Mouse (Mus musculus): ENCODE measurements around the gene Gm20388. TPM values are rescaled to one million over a fixed set of nuclear protein-coding genes. Genes with fewer than 3 reads are reported as not detected.

Gene Gm20388
- total RNA-seq, 1 experiment from 2014 or later = 35.7 TPM

DNA sequence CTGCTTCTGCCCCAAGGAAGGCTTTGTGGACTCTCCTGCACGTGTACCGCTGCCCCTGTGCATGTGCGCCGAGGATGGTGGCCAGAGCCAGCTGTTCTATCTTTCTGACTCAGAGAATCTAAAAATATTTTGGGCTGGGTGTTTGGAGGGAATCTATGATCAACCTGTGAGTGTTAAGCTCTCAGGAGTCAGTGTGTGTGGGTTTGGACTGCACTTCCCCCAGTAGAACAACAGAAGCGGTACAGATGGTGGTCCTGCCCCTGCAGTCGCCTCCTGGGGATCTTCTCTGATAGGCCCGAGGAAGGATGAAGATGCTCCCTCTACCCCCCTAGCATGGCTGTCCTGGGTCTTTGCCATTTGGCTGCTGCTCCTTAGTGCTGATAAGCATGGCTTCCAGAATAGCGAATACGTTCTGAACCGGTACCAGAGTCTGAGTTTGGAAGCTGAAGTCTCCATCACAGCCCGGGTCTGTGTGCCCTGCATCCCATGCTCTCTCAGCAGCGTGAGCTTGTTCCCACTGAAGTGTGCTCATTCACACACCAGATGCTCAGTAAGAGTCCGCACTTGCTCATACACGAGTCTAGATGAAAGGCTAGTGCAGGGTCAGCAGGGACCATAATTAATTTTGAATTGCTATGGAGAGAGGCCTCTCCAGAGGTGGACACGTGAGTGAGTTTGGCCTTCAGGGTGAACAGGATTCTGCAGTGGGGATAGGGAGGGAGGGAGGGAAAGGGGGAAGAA, 233.4 kb downstream of the Gm20388 start:
- ATAC-seq (replicated peaks; ENCODE audit: low read depth, poor library complexity, severe bottlenecking) = no peak

DNA sequence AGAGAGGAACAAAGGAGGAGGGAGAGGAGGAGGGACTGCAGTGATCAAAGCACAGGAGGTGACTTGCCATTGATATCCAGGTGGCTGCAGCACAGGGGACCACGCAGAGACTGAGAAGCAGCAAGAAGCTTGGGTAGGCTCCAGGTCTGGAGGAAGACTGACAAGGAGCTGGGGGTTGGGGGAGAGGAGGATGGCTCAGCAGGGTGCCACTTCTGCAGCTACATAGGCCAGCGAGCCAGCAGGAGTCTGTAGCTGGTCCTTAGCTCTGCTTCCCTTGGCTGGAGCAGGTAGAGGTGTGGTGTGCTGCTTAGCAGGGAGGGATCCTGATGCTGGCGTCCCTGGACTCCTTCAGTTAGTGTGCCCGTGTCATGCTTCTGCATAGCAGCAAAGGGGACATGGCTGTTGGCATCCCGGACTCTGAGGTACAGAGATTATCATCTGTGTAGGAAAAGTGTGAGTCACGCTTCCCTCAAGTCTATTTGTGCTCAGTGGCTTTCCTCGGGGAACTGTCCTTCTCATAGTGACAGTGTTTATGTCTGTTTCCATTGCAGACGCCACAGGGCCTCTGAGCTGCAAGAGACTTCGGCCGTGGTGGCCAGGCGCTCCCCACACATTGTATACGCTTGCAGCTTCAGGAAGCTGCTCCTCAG, 234.1 kb downstream of the Gm20388 start:
- ATAC-seq (replicated peaks; ENCODE audit: low read depth, poor library complexity, severe bottlenecking) = no peak

DNA sequence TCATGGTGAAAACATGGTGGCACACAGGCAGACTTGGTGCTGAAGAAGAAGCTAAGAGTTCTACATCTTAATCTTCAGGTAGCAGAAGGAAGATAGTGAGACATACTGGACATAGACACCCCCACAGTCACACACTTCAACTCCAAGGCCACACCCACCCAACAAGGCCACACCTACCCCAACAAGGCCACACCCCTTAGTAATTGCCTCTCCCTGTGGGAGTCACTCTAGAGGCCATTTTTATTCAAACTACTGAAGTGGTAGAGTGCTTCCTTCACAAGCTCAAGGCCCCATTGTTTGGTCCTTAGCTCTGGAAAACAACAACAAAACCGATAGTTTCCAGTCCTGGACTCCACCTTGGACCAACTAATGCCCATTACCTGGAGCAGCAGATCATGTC, 235.4 kb downstream of the Gm20388 start:
- no peak for ATAC-seq (replicated peaks; ENCODE audit: low read depth, poor library complexity, severe bottlenecking)

DNA sequence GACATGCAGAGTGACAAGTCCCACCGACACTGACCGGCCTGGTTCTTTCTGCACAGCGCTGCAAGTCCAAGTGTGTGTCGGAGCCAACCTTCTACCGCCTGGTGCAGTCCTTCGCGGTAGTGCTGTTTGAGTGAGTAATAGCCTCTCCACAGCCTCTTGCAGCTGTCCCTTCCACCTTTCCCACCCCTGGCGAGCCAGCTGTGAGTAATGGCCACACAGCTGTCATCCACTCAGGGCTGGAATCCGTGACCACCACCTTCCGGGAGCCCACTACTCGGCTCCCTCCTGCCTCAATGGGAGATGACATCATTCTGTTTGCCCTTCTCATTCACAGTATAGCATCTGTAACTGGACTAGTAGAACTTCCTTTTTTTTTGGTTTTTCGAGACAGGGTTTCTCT, 239.4 kb downstream of the Gm20388 start:
- ATAC-seq (replicated peaks; ENCODE audit: low read depth, poor library complexity, severe bottlenecking) = no peak

- ATAC-seq (replicated peaks; ENCODE audit: low read depth, poor library complexity, severe bottlenecking) = no peak
Measured at GRCm38 (mm10) chr8:120151151-120151550, 240.5 kb downstream of the Gm20388 start.

- ATAC-seq (replicated peaks; ENCODE audit: low read depth, poor library complexity, severe bottlenecking) = peak; percentile 85
Measured at GRCm38 (mm10) chr8:120152636-120153035, 242.0 kb downstream of the Gm20388 start.

GRCm38 (mm10) chr8:120160366-120160765, 249.7 kb downstream of the Gm20388 start:
- ATAC-seq (replicated peaks; ENCODE audit: low read depth, poor library complexity, severe bottlenecking) = no peak

DNA sequence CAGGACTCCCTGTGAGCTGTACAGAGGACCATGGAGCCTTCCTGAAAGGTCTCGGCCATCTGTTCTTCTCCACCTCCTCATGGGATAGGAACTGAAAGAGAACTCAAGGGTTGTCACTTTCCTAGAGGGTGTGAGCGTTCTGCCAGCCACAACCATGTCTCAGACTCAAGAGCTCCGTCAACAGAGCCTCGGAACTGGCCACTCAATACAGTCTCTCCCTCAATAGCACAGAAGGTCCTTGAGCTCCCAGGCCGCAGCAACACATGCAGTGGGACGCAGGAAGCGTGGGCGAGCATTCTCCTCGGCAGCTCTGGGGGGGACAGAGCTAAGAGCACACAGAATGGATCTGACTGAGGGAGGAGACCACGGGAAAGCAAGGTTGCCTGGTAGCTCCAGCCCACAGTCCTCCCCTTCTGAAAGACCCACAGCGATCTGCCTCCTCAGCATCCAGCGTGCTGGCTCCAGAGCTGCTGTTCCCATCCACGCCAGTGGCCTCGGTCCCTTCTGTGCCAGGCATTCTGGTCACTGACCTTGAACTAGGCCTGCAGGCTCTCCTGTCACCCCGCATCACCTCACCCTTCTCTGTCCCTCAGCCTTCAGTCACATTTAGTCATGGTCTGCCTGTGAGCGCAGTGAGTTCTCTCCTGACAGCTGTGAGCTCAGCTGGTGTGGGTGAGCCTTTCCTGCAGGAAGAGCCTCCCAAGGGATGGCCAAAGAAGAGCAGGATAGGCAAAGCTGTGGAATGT, 251.2 kb downstream of the Gm20388 start:
- no peak for ATAC-seq (replicated peaks; ENCODE audit: low read depth, poor library complexity, severe bottlenecking)

GRCm38 (mm10) chr8:120162404-120162752, 251.7 kb downstream of the Gm20388 start:
- peak; percentile 72 for ATAC-seq (replicated peaks; ENCODE audit: low read depth, poor library complexity, severe bottlenecking)

DNA sequence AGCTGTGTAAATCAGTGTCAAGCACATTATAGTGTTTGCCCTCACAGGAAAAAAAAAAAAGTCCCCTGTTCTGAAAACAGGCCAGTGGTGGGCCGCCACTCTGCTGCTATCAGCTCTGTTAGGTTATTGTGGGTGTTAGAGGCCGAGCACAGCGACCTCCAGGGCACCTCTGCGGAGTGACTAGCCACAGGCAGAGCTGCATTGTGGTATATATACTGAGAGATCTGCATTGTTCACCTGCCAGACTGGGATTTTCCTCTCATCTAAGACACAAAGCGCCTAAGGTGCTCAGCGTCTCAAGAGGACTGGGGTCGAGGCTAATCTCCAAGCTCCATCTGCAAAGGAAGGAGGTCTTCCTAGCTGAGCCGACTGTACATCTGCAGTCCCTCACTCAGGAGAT, 252.7 kb downstream of the Gm20388 start:
- no peak for ATAC-seq (replicated peaks; ENCODE audit: low read depth, poor library complexity, severe bottlenecking)

- no peak for ATAC-seq (replicated peaks; ENCODE audit: low read depth, poor library complexity, severe bottlenecking)
Measured at GRCm38 (mm10) chr8:120164026-120164425, 253.4 kb downstream of the Gm20388 start.

- ATAC-seq (replicated peaks; ENCODE audit: low read depth, poor library complexity, severe bottlenecking) = no peak
Measured at GRCm38 (mm10) chr8:120167136-120167535, 256.5 kb downstream of the Gm20388 start.

DNA sequence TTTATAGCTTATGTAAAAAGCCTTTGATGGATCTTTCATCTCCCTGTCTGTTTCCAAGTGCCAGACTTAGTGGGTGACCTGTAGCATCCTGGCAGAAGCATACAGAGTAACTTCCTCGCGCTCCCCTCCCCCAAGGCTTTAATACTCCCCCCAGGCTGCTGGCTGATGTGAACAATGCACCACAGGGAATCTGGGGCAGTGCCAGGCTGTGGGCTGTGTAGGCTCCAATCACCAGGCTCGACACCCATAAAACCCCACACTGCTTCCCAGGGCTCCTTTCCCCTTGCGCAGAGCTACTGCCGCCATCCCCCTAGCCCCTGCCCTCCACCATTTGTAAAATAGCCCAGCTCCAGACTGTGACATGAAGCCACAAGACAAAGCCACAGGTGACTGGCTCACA, 257.2 kb downstream of the Gm20388 start:
- 0 out of 2 replicates have a peak, but pooled peaks have one; percentile 12 for ATAC-seq (replicated peaks; ENCODE audit: low read depth, poor library complexity, severe bottlenecking)

DNA sequence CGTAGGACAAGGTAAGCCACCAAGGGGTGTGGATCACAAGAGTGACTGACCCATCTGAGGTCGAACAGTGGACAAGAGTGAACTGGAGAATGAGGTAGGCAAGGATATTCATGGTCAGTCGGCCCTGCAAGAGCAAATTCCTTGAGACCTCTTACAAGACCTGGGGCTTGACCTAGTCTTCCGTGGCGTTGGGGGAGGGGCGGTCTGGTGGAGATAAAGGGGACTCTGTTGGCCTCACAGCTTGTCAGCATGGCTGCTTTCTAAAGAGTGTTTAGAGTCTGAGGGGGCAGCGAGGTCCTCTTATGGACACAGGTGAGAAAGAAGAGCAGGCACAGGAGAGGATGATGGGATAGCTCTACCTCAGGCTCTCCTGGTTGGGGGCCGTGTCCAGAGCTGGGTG, 258.5 kb downstream of the Gm20388 start:
- no peak for ATAC-seq (replicated peaks; ENCODE audit: low read depth, poor library complexity, severe bottlenecking)

- no peak for ATAC-seq (replicated peaks; ENCODE audit: low read depth, poor library complexity, severe bottlenecking)
Measured at GRCm38 (mm10) chr8:120173195-120173594, 262.6 kb downstream of the Gm20388 start.

- ATAC-seq (replicated peaks; ENCODE audit: low read depth, poor library complexity, severe bottlenecking) = no peak
Measured at GRCm38 (mm10) chr8:120174606-120175005, 264.0 kb downstream of the Gm20388 start.

DNA sequence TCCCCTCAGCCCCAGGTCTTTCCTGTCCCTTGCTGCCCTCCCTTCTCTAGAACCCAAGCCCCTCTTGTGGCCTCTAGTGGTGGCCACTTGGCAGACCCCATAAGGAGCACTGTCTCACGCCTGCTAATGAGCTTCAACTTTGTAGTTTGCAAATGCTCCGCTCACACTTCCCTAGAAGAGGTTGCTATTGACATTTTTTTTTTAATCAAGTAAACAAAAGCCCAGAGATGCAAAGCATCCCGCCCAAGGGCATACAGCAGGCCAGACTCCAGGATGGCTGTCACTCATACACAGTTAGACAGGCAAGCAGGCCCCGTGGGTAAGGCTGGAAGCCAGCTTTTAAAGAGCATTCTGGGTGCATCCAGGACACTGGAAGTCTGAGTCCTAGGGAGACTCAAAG, 266.0 kb downstream of the Gm20388 start:
- no peak for ATAC-seq (replicated peaks; ENCODE audit: low read depth, poor library complexity, severe bottlenecking)

DNA sequence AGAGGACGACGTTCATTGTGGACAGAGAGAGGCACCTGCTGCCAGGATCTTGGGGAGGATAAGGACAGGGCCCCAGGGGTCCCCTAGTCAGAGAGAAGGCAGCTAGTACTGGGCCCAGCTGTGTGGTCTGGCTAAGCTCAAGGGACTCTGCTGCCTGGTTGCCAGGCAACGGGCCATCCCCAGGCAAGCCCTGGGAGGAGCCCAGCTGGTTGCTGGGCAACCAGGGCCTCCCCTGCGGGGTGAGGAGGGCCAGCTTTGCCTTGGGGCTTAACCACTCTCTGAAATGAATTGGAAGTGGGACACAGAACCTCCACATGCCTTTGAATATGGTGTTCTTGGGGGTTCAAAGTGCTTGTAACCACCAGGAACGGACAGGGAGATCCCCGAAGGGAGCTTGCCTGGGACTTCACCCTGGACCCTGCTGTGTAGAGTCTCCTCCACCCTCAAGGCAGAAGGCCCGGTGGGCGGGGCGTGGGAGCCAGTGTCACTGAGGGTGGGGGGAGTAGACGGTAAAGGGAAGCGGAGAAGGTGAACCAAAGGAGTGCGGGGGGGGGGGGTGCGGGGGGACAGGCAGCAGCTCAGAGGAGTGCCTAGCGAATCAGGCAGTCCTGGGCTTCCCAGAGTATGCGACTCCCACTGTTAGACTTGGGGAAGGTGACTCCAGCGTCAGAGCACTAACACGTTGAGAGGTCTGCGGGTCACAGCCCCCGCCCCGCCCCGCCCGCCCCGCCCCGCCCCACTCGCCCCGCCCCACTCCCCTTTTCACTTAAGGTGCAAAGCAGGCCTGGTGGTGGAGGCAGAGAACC, 266.9 kb downstream of the Gm20388 start, which contains the start of gene Fam92b:
TSS of gene Fam92b (minus strand) at position 149 of the 806 bp plus-strand sequence.
- peak; percentile 46 for ATAC-seq (replicated peaks; ENCODE audit: low read depth, poor library complexity, severe bottlenecking)

GRCm38 (mm10) chr8:120178124-120178514, 267.5 kb downstream of the Gm20388 start:
- no peak for ATAC-seq (replicated peaks; ENCODE audit: low read depth, poor library complexity, severe bottlenecking)

GRCm38 (mm10) chr8:120179027-120179431, 268.4 kb downstream of the Gm20388 start:
- ATAC-seq (replicated peaks; ENCODE audit: low read depth, poor library complexity, severe bottlenecking) = peak; percentile 82

All from common myeloid progenitor, adult 5-6 weeks (primary cell).